Mouse (Mus musculus) CD4-positive, CD25-positive, alpha-beta regulatory T cell, adult 4 months (primary cell): ENCODE data around the gene Gm20481. TPM values are rescaled to one million over a fixed set of nuclear protein-coding genes. Genes with fewer than 3 reads are reported as not detected.
"Not testable (repeated sequence)": the region's sequence is repeated elsewhere in the genome, so short reads cannot be mapped to it uniquely, and the experiment has no call there.

ENCODE experiments used
- ATAC-seq: one replicate; pipeline ENCODE4 v1.8.0; 2017
- polyA plus RNA-seq, 2 experiments: library from polyadenylated mRNA; unstranded; fragments of 100-300 nt; shearing (Covaris generic); gene quantifications; one replicate each; pipeline ENCODE4 v1.2.1; 2017

Gene Gm20481
- polyA plus RNA-seq, 2 experiments from 2014 or later = 3.1 TPM; not detected in 1

GRCm38 (mm10) chr17:34975581-34976492 lies 6.1 kb downstream of the Gm20481 start:
- no peak for ATAC-seq

GRCm38 (mm10) chr17:34977000-34977399 lies 7.3 kb downstream of the Gm20481 start:
- no peak for ATAC-seq

- ATAC-seq = no peak
Observed at GRCm38 (mm10) chr17:34978239-34978638, 8.5 kb downstream of the Gm20481 start.

- no peak for ATAC-seq
Observed at GRCm38 (mm10) chr17:34979631-34980030, 9.9 kb downstream of the Gm20481 start.

DNA sequence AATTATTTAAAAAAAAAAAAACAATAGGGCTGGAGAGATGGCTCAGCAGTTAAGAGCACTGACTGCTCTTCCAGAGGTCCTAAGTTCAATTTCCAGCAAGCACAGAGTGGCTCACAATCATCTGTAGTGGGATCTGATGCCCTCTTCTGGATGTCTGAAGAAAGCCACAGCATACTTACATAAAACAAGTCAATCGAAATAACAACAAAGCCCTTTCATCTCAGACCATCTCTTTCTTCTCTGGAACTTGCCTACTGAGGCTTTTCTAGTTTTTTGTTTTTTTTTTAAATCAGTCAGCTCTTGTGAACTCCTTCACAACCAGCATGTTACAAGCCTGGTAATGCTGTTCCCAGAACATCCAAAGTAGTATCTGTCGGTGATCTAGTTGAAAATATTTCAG lies 10.9 kb downstream of the Gm20481 start:
- peak; percentile 56 for ATAC-seq

DNA sequence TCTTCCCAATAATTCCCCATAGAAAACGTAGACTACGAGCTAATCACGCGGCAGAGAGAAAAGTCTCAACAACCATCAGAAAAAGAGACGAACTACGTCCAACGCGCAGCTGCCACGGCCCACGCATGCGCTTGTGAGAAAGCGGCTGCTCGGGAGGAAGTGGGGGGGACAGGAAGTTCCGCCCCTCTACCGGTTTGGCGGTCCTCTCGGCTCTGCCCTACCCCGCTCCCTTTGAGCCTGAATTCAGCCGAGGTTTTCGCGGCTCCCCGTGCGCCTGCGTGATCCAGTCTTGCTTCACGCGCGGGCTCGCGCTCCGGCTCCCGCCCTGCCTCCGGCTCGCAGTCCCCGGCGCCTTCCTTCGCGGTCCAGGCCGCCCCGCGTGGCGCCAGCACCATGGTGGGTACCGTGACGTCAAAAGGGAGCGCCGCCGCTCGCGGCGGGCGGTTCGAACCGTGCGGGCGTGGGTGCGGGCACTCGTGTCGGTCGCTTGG lies 12.0 kb downstream of the Gm20481 start, which contains the start of gene Lsm2:
TSS of gene Lsm2 (plus strand) at position 173 of the 491 bp plus-strand sequence.
- ATAC-seq = peak; percentile 84

GRCm38 (mm10) chr17:34982328-34982727 lies 12.6 kb downstream of the Gm20481 start:
- ATAC-seq = no peak

DNA sequence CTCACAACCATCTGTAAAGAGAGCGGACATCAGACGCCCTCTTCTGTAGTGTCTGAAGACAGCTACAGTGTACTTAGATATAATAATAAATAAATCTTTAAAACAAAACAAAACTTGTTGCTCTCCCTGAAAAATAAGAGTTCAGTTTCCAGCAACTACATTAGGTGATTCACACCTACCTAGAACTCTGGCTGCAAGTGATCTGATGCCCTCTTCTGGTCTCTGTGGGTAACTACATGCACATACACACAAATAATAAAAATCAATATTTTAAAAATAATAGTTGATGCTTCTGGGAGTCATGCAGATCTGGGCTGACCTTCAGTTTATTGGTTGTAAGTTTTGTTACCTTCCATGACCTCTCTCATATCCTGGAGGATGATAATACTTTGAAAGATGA lies 14.5 kb downstream of the Gm20481 start:
- peak; percentile 28 for ATAC-seq

GRCm38 (mm10) chr17:34994751-34995150 lies 25.0 kb downstream of the Gm20481 start:
- no peak for ATAC-seq

DNA sequence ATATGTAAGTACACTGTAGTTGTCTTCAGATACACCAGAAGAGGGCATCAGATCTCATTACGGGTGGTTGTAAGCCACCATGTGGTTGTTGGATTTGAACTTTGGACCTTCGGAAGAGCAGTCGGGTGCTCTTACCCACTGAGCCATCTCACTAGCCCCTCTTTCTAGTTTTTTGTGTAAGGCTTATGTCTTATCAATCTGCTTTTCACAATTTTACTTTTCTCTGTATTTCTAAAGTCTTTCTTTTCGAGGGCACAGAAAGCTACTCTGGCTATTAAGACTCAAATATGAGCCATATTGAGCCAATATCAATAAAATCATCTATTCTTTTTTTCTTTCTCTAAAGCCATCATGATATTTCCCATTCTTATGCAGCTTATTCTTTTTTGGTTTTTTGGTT lies 25.5 kb downstream of the Gm20481 start:
- not testable (repeated sequence) for ATAC-seq

DNA sequence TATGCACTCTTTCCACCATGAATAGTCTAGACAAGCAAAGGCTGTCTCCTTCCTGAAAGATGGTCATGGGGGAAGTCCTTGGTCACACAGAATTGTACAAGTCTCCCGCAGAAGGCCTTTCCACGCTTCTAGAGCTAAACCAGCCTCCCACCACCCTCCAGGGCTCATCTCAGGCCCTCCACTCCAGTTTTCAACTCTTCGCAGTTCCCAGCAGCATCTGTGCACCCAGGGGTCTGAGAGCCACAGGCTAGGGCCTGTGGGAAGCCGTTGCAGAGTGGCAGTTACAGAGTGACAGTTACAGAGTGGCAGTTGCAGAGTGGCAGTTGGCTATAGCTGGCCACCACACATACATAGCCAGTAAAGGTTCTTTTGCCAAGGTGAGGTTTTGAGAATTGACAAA lies 26.2 kb downstream of the Gm20481 start:
- not testable (repeated sequence) for ATAC-seq

GRCm38 (mm10) chr17:34996411-34997141 lies 26.9 kb downstream of the Gm20481 start:
- no peak for ATAC-seq

DNA sequence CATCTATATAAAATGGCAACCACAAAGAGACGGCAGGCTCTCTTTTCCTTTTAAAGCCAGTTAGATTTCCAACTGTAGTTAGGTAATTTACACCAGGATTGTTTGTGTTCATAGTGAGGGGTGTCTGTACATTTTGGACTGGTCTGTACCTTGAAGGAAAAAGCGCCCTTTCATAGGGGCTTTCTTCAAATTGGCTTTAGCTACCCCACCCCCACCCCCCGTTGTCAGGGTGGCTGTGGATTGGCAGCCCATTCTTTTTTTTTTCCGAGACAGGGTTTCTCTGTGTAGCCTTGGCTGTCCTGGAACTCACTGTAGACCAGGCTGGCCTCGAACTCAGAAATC lies 27.4 kb downstream of the Gm20481 start:
- ATAC-seq = no peak

DNA sequence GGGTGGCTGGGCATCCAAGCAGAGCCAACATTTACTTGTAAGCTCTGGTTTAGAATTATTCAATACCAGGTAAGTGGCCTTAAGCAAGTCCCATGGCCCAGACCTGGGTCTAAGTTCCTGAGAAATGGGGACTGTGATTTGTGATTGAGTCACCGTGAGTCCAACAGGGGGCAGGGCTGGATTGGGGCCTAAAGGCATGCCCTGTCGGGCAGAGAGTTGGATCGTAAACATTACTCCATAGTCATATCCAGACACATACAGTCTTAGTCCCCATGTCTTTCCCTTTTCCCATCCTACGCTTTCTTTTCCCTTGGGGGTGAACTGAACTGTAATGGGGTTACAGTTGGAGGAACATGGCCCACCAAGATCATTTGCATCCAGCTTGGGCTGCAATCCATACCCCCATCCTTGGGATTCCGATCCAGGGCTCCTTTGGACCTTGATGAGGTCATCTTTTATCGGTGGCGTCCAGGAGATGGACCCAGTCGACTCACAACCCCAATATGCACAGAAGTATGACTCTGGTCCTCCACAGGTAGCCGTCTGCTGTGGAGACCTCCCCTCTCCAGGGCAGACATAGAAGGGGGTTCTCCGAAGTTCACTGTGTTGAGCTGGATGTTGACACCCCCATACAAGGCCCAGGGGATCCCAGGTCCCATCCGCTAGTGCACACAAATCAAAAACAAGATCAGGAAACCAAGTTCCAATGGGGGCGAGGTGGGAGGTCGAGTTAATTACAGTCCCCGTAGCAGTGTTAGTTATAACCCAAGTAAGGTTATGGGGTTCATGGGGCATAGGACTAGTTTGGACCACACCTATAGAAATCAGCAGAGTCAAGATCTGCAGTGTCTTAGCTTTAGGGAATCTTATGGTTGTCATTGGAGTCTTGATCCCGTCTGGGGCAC lies 29.1 kb downstream of the Gm20481 start:
- ATAC-seq = no peak

- ATAC-seq = peak; percentile 31
Observed at GRCm38 (mm10) chr17:34999871-35000716, 30.4 kb downstream of the Gm20481 start.

- ATAC-seq = peak; percentile 76
Observed at GRCm38 (mm10) chr17:35000717-35001451, 31.2 kb downstream of the Gm20481 start, which contains the start of gene Vars. Vars (plus strand) TSS chr17:35000987.

DNA sequence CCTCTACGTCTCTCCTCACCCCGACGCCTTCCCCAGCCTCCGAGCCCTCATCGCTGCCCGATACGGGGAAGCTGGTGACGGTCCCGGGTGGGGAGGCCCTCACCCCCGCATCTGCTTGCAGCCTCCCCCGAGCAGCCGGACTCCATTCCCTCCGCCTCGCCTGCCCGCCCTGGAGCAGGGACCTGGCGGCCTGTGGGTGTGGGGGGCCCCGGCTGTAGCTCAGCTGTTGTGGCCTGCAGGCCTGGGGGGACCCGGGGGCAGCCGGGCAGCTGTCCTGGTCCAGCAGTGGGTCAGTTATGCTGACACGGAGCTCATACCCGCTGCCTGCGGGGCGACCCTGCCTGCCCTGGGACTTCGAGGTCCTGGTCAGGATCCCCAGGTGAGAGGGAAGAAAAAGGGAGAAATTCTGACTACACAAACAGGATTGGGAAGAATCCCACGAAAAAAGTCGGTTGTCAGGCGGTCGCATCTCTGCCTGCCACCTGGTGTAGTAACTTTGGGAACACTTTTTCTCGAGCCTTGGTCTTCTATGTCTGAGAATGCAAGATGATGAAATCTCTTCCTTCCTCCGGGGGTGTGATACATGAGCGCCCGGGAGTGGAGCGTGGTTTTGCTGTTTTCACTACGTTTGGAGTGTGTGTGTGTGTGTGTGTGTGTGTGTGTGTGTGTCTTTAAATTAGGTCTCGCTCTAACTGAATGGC lies 31.9 kb downstream of the Gm20481 start:
- ATAC-seq = no peak

- ATAC-seq = peak; percentile 19
Observed at GRCm38 (mm10) chr17:35002153-35002865, 32.6 kb downstream of the Gm20481 start.
